Mouse (Mus musculus): ENCODE data around the gene Ifi203.
"Not testable (repeated sequence)": the region's sequence is repeated elsewhere in the genome, so short reads cannot be mapped to it uniquely, and the experiment has no call there.

DNA sequence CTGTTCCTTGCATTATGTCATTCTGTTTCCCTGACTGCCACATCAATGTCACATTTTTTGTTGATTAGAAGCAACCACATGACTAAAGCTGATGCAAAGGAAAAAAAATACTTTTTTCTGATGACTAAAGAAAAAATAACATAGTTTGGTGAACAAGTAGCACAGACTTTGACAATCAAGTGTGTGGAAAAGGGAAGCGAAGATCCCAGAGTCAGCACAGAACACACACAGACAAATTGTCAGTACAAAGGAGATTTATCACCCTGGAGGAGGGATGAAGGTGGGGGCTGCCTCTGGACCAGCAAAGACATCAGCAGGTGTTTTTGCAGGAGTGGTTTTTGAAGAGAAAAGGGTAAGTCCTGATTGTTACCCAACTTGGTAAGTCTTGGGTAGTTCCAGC lies 19.0 kb upstream of the Ifi203 start:
- TF ChIP-seq CTCF (conservative IDR thresholded peaks at IDR 0.05; ENCODE audit: low read length); POU5F1 (IDR thresholded peaks at IDR 0.05; ENCODE audit: borderline replicate concordance, low read length); NANOG (IDR thresholded peaks at IDR 0.05; ENCODE audit: borderline replicate concordance, low read length): not testable (repeated sequence)

Measured in E14TG2a.4 (cell line).